Mouse (Mus musculus) ovary, adult 2 months (tissue): ENCODE measurements around the gene Sp8. TPM values are rescaled to one million over a fixed set of nuclear protein-coding genes. Genes with fewer than 3 reads are reported as not detected.

Experiments
- polyA plus RNA-seq: library from polyadenylated mRNA; depleted of rRNA; stranded (reverse); fragments of >200 nt; gene quantifications from 2 replicates; pipeline ENCODE4 v1.2.3, GENCODE M21; 2012; rRNA removed

Gene Sp8
- not detected in 2 replicates for polyA plus RNA-seq

GRCm38 (mm10) chr12:118846221-118846620 lies at the start of gene Sp8:
Gene Sp8 (plus strand): TSS chr12:118846329.

Other genes with a start within 250 kb of the Sp8 start
- gene Abcb5, start 120.1 kb downstream of the Sp8 start, polyA plus RNA-seq = 0.17 TPM in 2 replicates